Mouse (Mus musculus) adrenal gland (tissue): Measurements from ENCODE around the gene Ilf2.

Experiments used
- intact Hi-C: fragments of 180-260 bp; cut with DNase I; formaldehyde crosslinking; loops from one replicate; pipeline ENCODE4 v1.15.1; 2025

Ilf2 gene

GRCm38 (mm10) chr3:90460315-90460714 is 15.6 kb upstream of the Ilf2 start:
- intact Hi-C loops = loop anchor here (10.0 kb wide), 1 partner anchor 166 kb away; the partner anchor contains the start of gene Gatad2b

- intact Hi-C loops = loop anchor here (10.0 kb wide), 1 partner anchor 167 kb away; the partner anchor contains the start of gene Gatad2b
These were observed 14.0 kb upstream of the Ilf2 start for GRCm38 (mm10) chr3:90461935-90462334.

- intact Hi-C loops = loop anchor here (10.0 kb wide), 1 partner anchor 168 kb away; the partner anchor contains the start of gene Gatad2b
These were observed 13.3 kb upstream of the Ilf2 start for GRCm38 (mm10) chr3:90462579-90462978.

- intact Hi-C loops = loop anchor here (10.0 kb wide), 1 partner anchor 170 kb away; the partner anchor contains the start of gene Gatad2b
These were observed 11.3 kb upstream of the Ilf2 start for GRCm38 (mm10) chr3:90464552-90465080.

GRCm38 (mm10) chr3:90465081-90465685 is 10.7 kb upstream of the Ilf2 start:
- intact Hi-C loops = loop anchor here (10.0 kb wide), 1 partner anchor 170 kb away; the partner anchor contains the start of gene Gatad2b

- intact Hi-C loops = loop anchor here (2.0 to 10.0 kb wide), 2 partner anchors 53 to 171 kb away; partner anchors contain the start of gene Gatad2b
These were observed 10.1 kb upstream of the Ilf2 start, which contains the start of gene Npr1 for GRCm38 (mm10) chr3:90465686-90466310. Gene Npr1, minus strand, starts transcription at chr3:90465866.

- intact Hi-C loops = loop anchor here (2.0 to 10.0 kb wide), 2 partner anchors 54 to 172 kb away; partner anchors contain the start of gene Gatad2b
These were observed 9.6 kb upstream of the Ilf2 start for GRCm38 (mm10) chr3:90466311-90466766.

- intact Hi-C loops = loop anchor here (2.0 to 10.0 kb wide), 2 partner anchors 55 to 173 kb away; partner anchors contain the start of gene Gatad2b
These were observed 8.2 kb upstream of the Ilf2 start for GRCm38 (mm10) chr3:90467618-90468300.

GRCm38 (mm10) chr3:90472213-90472612 is 3.7 kb upstream of the Ilf2 start:
- intact Hi-C loops = no loop called here

- intact Hi-C loops = no loop called here
These were observed 635 bp upstream of the Ilf2 start for GRCm38 (mm10) chr3:90475151-90475830.

- intact Hi-C loops = no loop called here
These were observed 11.1 kb downstream of the Ilf2 start for GRCm38 (mm10) chr3:90486998-90487397.

- intact Hi-C loops = no loop called here
These were observed 12.7 kb downstream of the Ilf2 start for GRCm38 (mm10) chr3:90488576-90488975.

- intact Hi-C loops = no loop called here
These were observed 14.8 kb downstream of the Ilf2 start, which contains the start of gene Snapin for GRCm38 (mm10) chr3:90490696-90491256. Gene Snapin, minus strand, starts transcription at chr3:90491033.

GRCm38 (mm10) chr3:90491350-90491749 is 15.4 kb downstream of the Ilf2 start:
- intact Hi-C loops = no loop called here

GRCm38 (mm10) chr3:90493831-90494540 is 18.1 kb downstream of the Ilf2 start:
- intact Hi-C loops = no loop called here

- intact Hi-C loops = no loop called here
These were observed 20.1 kb downstream of the Ilf2 start for GRCm38 (mm10) chr3:90495850-90496525.

- intact Hi-C loops = no loop called here
These were observed 21.7 kb downstream of the Ilf2 start for GRCm38 (mm10) chr3:90497597-90497996.

GRCm38 (mm10) chr3:90503444-90503843 is 27.5 kb downstream of the Ilf2 start:
- intact Hi-C loops = no loop called here

GRCm38 (mm10) chr3:90505216-90505615 is 29.3 kb downstream of the Ilf2 start:
- intact Hi-C loops = no loop called here
